Mouse (Mus musculus) CH12.LX (cell line): ENCODE results near the gene Gm10663. TPM values are rescaled to one million over a fixed set of nuclear protein-coding genes. Genes with fewer than 3 reads are reported as not detected.

Source experiments
- DNase-seq: peaks from one replicate; pipeline ENCODE4 v3.0.0-alpha.2; 2013; ENCODE audit errors: extremely low read depth
- H3K27ac ChIP-seq: 2 replicates; pipeline ENCODE4 v1.5.1; 2012; ENCODE audit warnings: low read depth, mild to moderate bottlenecking, control low read depth, moderate library complexity; ENCODE audit not compliant: insufficient read depth
- H3K27me3 ChIP-seq: replicated peaks from 2 replicates; pipeline ENCODE3; 2012; ENCODE audit warnings: inconsistent platforms
- H3K36me3 ChIP-seq, 2 experiments: replicated peaks in 1 of 2; 2 replicates each; pipeline versions ENCODE3 to v1.6.1; 2012; ENCODE audit warnings: inconsistent platforms in 1 of 2, low read length in 1 of 2, mild to moderate bottlenecking in 1 of 2, mixed read lengths in 1 of 2, moderate library complexity in 1 of 2; ENCODE audit not compliant: control insufficient read depth in 1 of 2, insufficient read depth in 1 of 2
- H3K4me1 ChIP-seq, 2 experiments: 2 replicates each; pipeline ENCODE4 v1.6.1; 2012; ENCODE audit warnings: inconsistent platforms in 1 of 2, moderate library complexity in 1 of 2; ENCODE audit not compliant: insufficient read depth in 2 of 2, control insufficient read depth in 1 of 2
- H3K4me2 ChIP-seq: 2 replicates; pipeline ENCODE4 v1.6.1; 2012; ENCODE audit warnings: low read depth, mild to moderate bottlenecking, control low read depth; ENCODE audit not compliant: poor library complexity, insufficient read depth, severe bottlenecking
- H3K4me3 ChIP-seq, 3 experiments: fragments of 150-350 bp in 1 of 3; sonication (generic) in 1 of 3; replicated peaks in 1 of 3; 2 replicates each; pipeline versions ENCODE3 to v1.5.1; 2011 to 2012; ENCODE audit warnings: low read depth in 2 of 3, low read length in 2 of 3, mild to moderate bottlenecking in 2 of 3, moderate library complexity in 2 of 3, control low read depth in 1 of 3, improper control_type of control experiment in 1 of 3, inconsistent platforms in 1 of 3, mixed read lengths in 1 of 3; ENCODE audit not compliant: poor library complexity in 1 of 3
- H3K79me2 ChIP-seq: replicated peaks from 2 replicates; pipeline ENCODE4 v1.6.1; 2012; ENCODE audit warnings: mild to moderate bottlenecking, moderate library complexity; ENCODE audit not compliant: control insufficient read depth, poor library complexity, insufficient read depth, severe bottlenecking; ENCODE audit errors: extremely low read depth
- H3K9ac ChIP-seq: 2 replicates; pipeline ENCODE4 v1.6.1; 2012; ENCODE audit warnings: low read depth, mild to moderate bottlenecking, control low read depth, moderate library complexity; ENCODE audit not compliant: insufficient read depth
- H3K9me3 ChIP-seq: replicated peaks from 2 replicates; pipeline ENCODE3; 2012; ENCODE audit warnings: low read length, inconsistent platforms, mixed read lengths
- BHLHE40 ChIP-seq: IDR thresholded peaks from 2 replicates; pipeline ENCODE4 v1.6.1; 2011; ENCODE audit warnings: mild to moderate bottlenecking, low read depth, low read length, improper control_type of control experiment
- CHD1 ChIP-seq: IDR thresholded peaks from 2 replicates; pipeline ENCODE4 v1.6.1; 2012; ENCODE audit warnings: low read depth, low read length, improper control_type of control experiment, inconsistent platforms
- CTCF ChIP-seq, 2 experiments: IDR thresholded peaks in 1 of 2; conservative IDR thresholded peaks in 1 of 2; 2 replicates each; pipeline ENCODE4 v1.5.1; 2011 to 2012; ENCODE audit warnings: low read depth in 2 of 2, low read length in 2 of 2, improper control_type of control experiment in 1 of 2, inconsistent platforms in 1 of 2, mild to moderate bottlenecking in 1 of 2, moderate library complexity in 1 of 2
- E2F4 ChIP-seq: IDR thresholded peaks from 2 replicates; pipeline ENCODE4 v1.6.1; 2011; ENCODE audit warnings: low read depth, low read length, improper control_type of control experiment; ENCODE audit not compliant: insufficient replicate concordance
- ETS1 ChIP-seq: conservative IDR thresholded peaks from 2 replicates; pipeline ENCODE4 v1.6.1; 2012; ENCODE audit warnings: low read depth, mild to moderate bottlenecking, inconsistent platforms, low read length, improper control_type of control experiment, moderate library complexity
- GABPA ChIP-seq: IDR thresholded peaks from 2 replicates; pipeline ENCODE4 v1.6.1; 2012; ENCODE audit warnings: low read depth, low read length, improper control_type of control experiment, inconsistent platforms; ENCODE audit not compliant: insufficient replicate concordance
- HCFC1 ChIP-seq: IDR thresholded peaks from 2 replicates; pipeline ENCODE4 v1.6.1; 2012; ENCODE audit warnings: low read depth, mild to moderate bottlenecking, inconsistent platforms, low read length, improper control_type of control experiment
- IRF4 ChIP-seq: IDR thresholded peaks from 2 replicates; pipeline ENCODE4 v1.6.1; 2014; ENCODE audit warnings: low read depth, mild to moderate bottlenecking, inconsistent platforms, low read length, improper control_type of control experiment
- JUN ChIP-seq: IDR thresholded peaks from 2 replicates; pipeline ENCODE4 v1.6.1; 2011; ENCODE audit warnings: low read depth, mild to moderate bottlenecking, low read length, improper control_type of control experiment, moderate library complexity; ENCODE audit not compliant: insufficient read depth
- MAFK ChIP-seq: IDR thresholded peaks from 2 replicates; pipeline ENCODE4 v1.6.1; 2011; ENCODE audit warnings: low read length, improper control_type of control experiment; ENCODE audit not compliant: insufficient replicate concordance
- MAX ChIP-seq: IDR thresholded peaks from 2 replicates; pipeline ENCODE4 v1.6.1; 2011; ENCODE audit warnings: low read length, improper control_type of control experiment
- MEF2A ChIP-seq: IDR thresholded peaks from 2 replicates; pipeline ENCODE4 v1.6.1; 2014; ENCODE audit warnings: low read depth, mild to moderate bottlenecking, inconsistent platforms, low read length, improper control_type of control experiment, borderline replicate concordance
- NELFE ChIP-seq: IDR thresholded peaks from 2 replicates; pipeline ENCODE4 v1.6.1; 2011; ENCODE audit warnings: low read depth, low read length, improper control_type of control experiment
- NRF1 ChIP-seq: IDR thresholded peaks from 2 replicates; pipeline ENCODE4 v1.6.1; 2014; ENCODE audit warnings: low read depth, mild to moderate bottlenecking, inconsistent platforms, low read length, improper control_type of control experiment, moderate library complexity
- PAX5 ChIP-seq: IDR thresholded peaks from 2 replicates; pipeline ENCODE4 v1.6.1; 2012; ENCODE audit warnings: low read length, inconsistent platforms, mixed read lengths
- POLR2AphosphoS2 ChIP-seq: IDR thresholded peaks from 2 replicates; pipeline ENCODE4 v1.6.1; 2011; ENCODE audit warnings: low read depth, low read length, improper control_type of control experiment
- RAD21 ChIP-seq: IDR thresholded peaks from 2 replicates; pipeline ENCODE4 v1.6.1; 2011; ENCODE audit warnings: low read depth, mild to moderate bottlenecking, low read length, improper control_type of control experiment, moderate library complexity
- RCOR1 ChIP-seq: conservative IDR thresholded peaks from 2 replicates; pipeline ENCODE4 v1.6.1; 2012; ENCODE audit warnings: low read depth, mild to moderate bottlenecking, inconsistent platforms, low read length, improper control_type of control experiment
- TBP ChIP-seq: conservative IDR thresholded peaks from 2 replicates; pipeline ENCODE4 v1.6.1; 2011; ENCODE audit warnings: low read depth, low read length, improper control_type of control experiment
- UBTF ChIP-seq: IDR thresholded peaks from 2 replicates; pipeline ENCODE4 v1.6.1; 2012; ENCODE audit warnings: low read depth, mild to moderate bottlenecking, inconsistent platforms, low read length, improper control_type of control experiment, moderate library complexity
- USF1 ChIP-seq: IDR thresholded peaks from 2 replicates; pipeline ENCODE4 v1.6.1; 2014; ENCODE audit warnings: low read depth, mild to moderate bottlenecking, inconsistent platforms, low read length, improper control_type of control experiment
- USF2 ChIP-seq: conservative IDR thresholded peaks from 2 replicates; pipeline ENCODE4 v1.6.1; 2011; ENCODE audit warnings: low read depth, low read length, improper control_type of control experiment
- ZC3H11A ChIP-seq: IDR thresholded peaks from 2 replicates; pipeline ENCODE4 v1.6.1; 2012; ENCODE audit warnings: low read depth, mild to moderate bottlenecking, inconsistent platforms, low read length, improper control_type of control experiment
- ZMIZ1 ChIP-seq: IDR thresholded peaks from 2 replicates; pipeline ENCODE4 v1.6.1; 2012; ENCODE audit warnings: low read depth, mild to moderate bottlenecking, inconsistent platforms, low read length, improper control_type of control experiment
- ZNF384 ChIP-seq: IDR thresholded peaks from 2 replicates; pipeline ENCODE4 v1.6.1; 2012; ENCODE audit warnings: low read depth, low read length, improper control_type of control experiment, inconsistent platforms
- dilution Hi-C: fragments of 300-500 bp; cut with MboI; formaldehyde crosslinking; loops from 2 replicates; pipeline ENCODE4 v1.14.3; 2020; ENCODE audit warnings: low sequenced_read_pairs; ENCODE audit not compliant: extremely low pct_unique_long_range_greater_than_20kb, extremely low pct_ligation_motif_present
- in situ Hi-C: fragments of 300-500 bp; cut with MboI; formaldehyde crosslinking; loops from 3 replicates; pipeline ENCODE4 v1.14.3; 2019; ENCODE audit warnings: low sequenced_read_pairs, low pct_ligation_motif_present, low pct_unique_long_range_greater_than_20kb, mixed read lengths
- polyA plus RNA-seq: library from polyadenylated mRNA; unstranded; fragments of >175 nt; gene quantifications from 2 replicates; pipeline ENCODE4 v1.2.1, GENCODE M21; 2012; ENCODE audit warnings: low read depth; ENCODE audit not compliant: insufficient read length
- total RNA-seq, 2 experiments: library from RNA; depleted of rRNA; stranded (reverse); fragments of 300-350 nt in 1 of 2; fragments of >200 nt in 1 of 2; gene quantifications; 2 replicates each; pipeline ENCODE4 v1.2.3; 2012 to 2014

Gene Gm10663
- total and polyA plus RNA-seq, 3 experiments: not detected

DNA sequence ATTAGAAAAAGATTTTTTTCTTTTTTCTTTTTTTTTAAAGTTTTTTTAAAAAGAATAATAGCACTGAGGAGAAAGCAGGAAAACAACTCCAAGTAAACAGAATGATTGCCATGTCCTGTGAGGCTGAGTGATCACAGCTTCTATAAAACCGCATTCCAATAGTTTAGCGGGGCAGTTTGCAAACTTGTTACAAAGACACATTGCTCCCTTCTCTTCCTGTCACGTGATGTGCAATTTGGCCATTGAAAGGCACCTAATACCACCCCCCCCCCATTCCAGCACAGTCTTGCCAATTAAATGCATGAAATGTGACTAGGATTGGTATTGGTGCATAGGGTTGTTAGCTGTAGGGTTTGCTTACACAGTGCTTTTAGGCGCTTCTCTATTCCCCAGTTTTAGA lies 3.8 kb upstream of the Gm10663 start:
- TF ChIP-seq PAX5: no peak
- no peak for TF ChIP-seq ZC3H11A
- TF ChIP-seq CTCF (conservative IDR thresholded peaks at IDR 0.05 in 1 of 2, IDR thresholded peaks at IDR 0.05 in 1 of 2; ENCODE audit: low read depth in 2 of 2, low read length in 2 of 2): no peak
- no peak for TF ChIP-seq HCFC1
- no peak for TF ChIP-seq JUN
- no peak for TF ChIP-seq ZNF384
- no peak for TF ChIP-seq IRF4
- TF ChIP-seq RAD21: no peak
- TF ChIP-seq ZMIZ1: no peak
- no peak for TF ChIP-seq NELFE
- no peak for TF ChIP-seq CHD1
- TF ChIP-seq UBTF: no peak
- TF ChIP-seq TBP: no peak
- TF ChIP-seq POLR2AphosphoS2: no peak
- no peak for TF ChIP-seq E2F4
- no peak for TF ChIP-seq RCOR1
- Histone ChIP-seq H3K4me2 (no peak overlapping the region), H3K79me2 (no peaks in the 10 kb centered on the region), H3K27ac (no peak overlapping the region), H3K4me3 (no peak overlapping the region), H3K4me1 (peaks cover 0 to 8% of the 10 kb centered on the region in 2 experiments; a peak in 1 of 4 replicates), H3K36me3 (no peaks in the 10 kb centered on the region), H3K9me3 (no peaks in the 10 kb centered on the region), H3K9ac (no peak overlapping the region), H3K27me3 (no peaks in the 10 kb centered on the region)
- no peak for DNase-seq
- dilution Hi-C loops (no loop called here), in situ Hi-C loops (no loop called here)

DNA sequence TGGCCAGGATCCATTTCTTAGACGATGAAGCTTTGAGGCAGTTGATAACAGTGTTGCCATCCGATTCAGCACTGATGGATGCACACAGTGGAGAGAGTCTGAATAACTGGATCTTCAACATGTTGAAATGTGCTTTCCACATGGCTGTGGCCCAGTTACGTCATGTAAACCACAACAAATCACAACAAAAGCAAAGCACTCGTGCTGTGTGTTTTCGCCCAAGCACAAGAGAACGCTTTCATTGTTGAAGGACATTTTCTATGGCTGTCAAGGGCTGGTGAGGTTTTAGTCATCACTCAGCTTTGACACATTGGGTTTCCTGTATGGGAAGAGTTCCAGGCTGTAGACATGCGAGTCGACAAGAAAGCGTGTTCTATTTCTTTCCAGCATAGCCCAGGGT lies 5.9 kb downstream of the Gm10663 start:
- Histone ChIP-seq H3K27me3 (no peaks in the 10 kb centered on the region), H3K9me3 (no peaks in the 10 kb centered on the region), H3K79me2 (no peaks in the 10 kb centered on the region), H3K4me2 (no peak overlapping the region), H3K27ac (no peak overlapping the region), H3K36me3 (no peaks in the 10 kb centered on the region), H3K9ac (no peak overlapping the region), H3K4me3 (no peak overlapping the region), H3K4me1 (no peaks in the 10 kb centered on the region)
- DNase-seq: no peak
- TF ChIP-seq MAFK (no peak), MAX (no peak), BHLHE40 (no peak), NRF1 (no peak), RCOR1 (no peak), JUN (no peak), USF2 (no peak), MEF2A (no peak), PAX5 (no peak), ZC3H11A (no peak), GABPA (no peak), ETS1 (no peak), USF1 (no peak), TBP (no peak), E2F4 (no peak)
- dilution Hi-C loops (no loop called here), in situ Hi-C loops (no loop called here)
